Comparison of ENCODE assay signal across 24 mouse cellular contexts in genomic region chr3:68605942-68606603, GRCm38 (mm10).
DNase-seq lines count a peak whose midpoint lies in the region; ATAC-seq and TF ChIP-seq lines count a peak whose summit lies in the region.
"Had no signal": no experiment of that assay in that cellular context is flagged by ENCODE, and none has a peak within 500 bp of the region (broad histone marks: within the 10 kb centered on the region; RNA-seq: fewer than 3 reads in every experiment).

No protein-coding gene starts in this region.

- no peak for TF ChIP-seq CTCF in forebrain, postnatal 0 days (IDR thresholded peaks at IDR 0.05; ENCODE audit: low read depth)
- no peak for TF ChIP-seq CTCF in left cerebral cortex, adult 2 months (IDR thresholded peaks at IDR 0.05)
- TF ChIP-seq CTCF in cortical plate, adult 2 months (IDR thresholded peaks at IDR 0.05; ENCODE audit: extremely low read depth, insufficient read depth, low read length), result no peak

- no peak overlapping the region for H3K4me3 ChIP-seq in forebrain, postnatal 0 days (ENCODE audit: low read depth, low read length)
- H3K4me3 ChIP-seq in forebrain, embryonic 13.5 days, result no peak overlapping the region
- H3K4me3 ChIP-seq in left cerebral cortex, adult 2 months, result no peak overlapping the region
- H3K4me3 ChIP-seq in midbrain, embryonic 13.5 days (replicated peaks), result no peak overlapping the region
- H3K4me3 ChIP-seq in midbrain, embryonic 16.5 days (ENCODE audit: low read depth, low read length), result no peak overlapping the region
- no peak overlapping the region for H3K4me3 ChIP-seq in cortical plate, adult 2 months (ENCODE audit: insufficient read depth, low read length)
- H3K4me3 ChIP-seq: embryonic facial prominence, embryonic 12.5 days; heart, embryonic 12.5 days; hindbrain, embryonic 15.5 days; limb, embryonic 13.5 days; liver, embryonic 12.5 days had no signal

- H3K9me3 ChIP-seq in forebrain, postnatal 0 days (ENCODE audit: low read length), result no peaks in the 10 kb centered on the region
- H3K9me3 ChIP-seq in forebrain, embryonic 13.5 days (replicated peaks), result no peaks in the 10 kb centered on the region
- H3K9me3 ChIP-seq in midbrain, embryonic 13.5 days, result no peaks in the 10 kb centered on the region
- no peaks in the 10 kb centered on the region for H3K9me3 ChIP-seq in midbrain, embryonic 16.5 days (replicated peaks; ENCODE audit: control insufficient read depth, low read length, poor library complexity, severe bottlenecking)
- H3K9me3 ChIP-seq: embryonic facial prominence, embryonic 12.5 days; heart, embryonic 12.5 days; hindbrain, embryonic 15.5 days; limb, embryonic 13.5 days; liver, embryonic 12.5 days had no signal

- intact Hi-C loops in left cerebral cortex, adult 2 months (cut with DNase I), result loop anchor here (5.0 kb wide), 2 partner anchors 114 to 549 kb away; no protein-coding TSS in a partner anchor
- intact Hi-C loops in left cerebral cortex, postnatal 36 days (cut with DNase I), result loop anchor here (5.0 kb wide), 1 partner anchor 71 kb away; no protein-coding TSS in a partner anchor

- no peaks in the 10 kb centered on the region for H3K27me3 ChIP-seq in forebrain, postnatal 0 days (ENCODE audit: insufficient read depth, low read length)
- H3K27me3 ChIP-seq in forebrain, embryonic 13.5 days, result no peaks in the 10 kb centered on the region
- no peaks in the 10 kb centered on the region for H3K27me3 ChIP-seq in midbrain, embryonic 13.5 days
- no peaks in the 10 kb centered on the region for H3K27me3 ChIP-seq in midbrain, embryonic 16.5 days (ENCODE audit: control insufficient read depth, insufficient read depth, low read depth, low read length)
- H3K27me3 ChIP-seq: embryonic facial prominence, embryonic 12.5 days; heart, embryonic 12.5 days; hindbrain, embryonic 15.5 days; limb, embryonic 13.5 days; liver, embryonic 12.5 days had no signal

- no peak overlapping the region for H3K9ac ChIP-seq in forebrain, postnatal 0 days
- H3K9ac ChIP-seq in forebrain, embryonic 13.5 days, result no peak overlapping the region
- H3K9ac ChIP-seq in midbrain, embryonic 13.5 days (replicated peaks), result no peak overlapping the region
- no peak overlapping the region for H3K9ac ChIP-seq in midbrain, embryonic 16.5 days (ENCODE audit: low read depth, low read length)
- H3K9ac ChIP-seq: embryonic facial prominence, embryonic 12.5 days; heart, embryonic 12.5 days; hindbrain, embryonic 15.5 days; limb, embryonic 13.5 days; liver, embryonic 12.5 days had no signal

- H3K27ac ChIP-seq in forebrain, postnatal 0 days (ENCODE audit: low read depth, low read length), result peak overlapping the region; percentile 29; the same call in 1 of the 2 replicates
- no peak overlapping the region for H3K27ac ChIP-seq in forebrain, embryonic 13.5 days
- H3K27ac ChIP-seq in left cerebral cortex, adult 2 months, result peak overlapping the region; percentile 74
- H3K27ac ChIP-seq in midbrain, embryonic 13.5 days, result peak overlapping the region; percentile 41
- no peak overlapping the region for H3K27ac ChIP-seq in midbrain, embryonic 16.5 days (ENCODE audit: low read length)
- peak overlapping the region; percentile 49; the same call in 1 of the 2 replicates for H3K27ac ChIP-seq in cortical plate, adult 2 months (ENCODE audit: insufficient read depth, low read length)
- H3K27ac ChIP-seq: embryonic facial prominence, embryonic 12.5 days; hindbrain, embryonic 15.5 days; limb, embryonic 13.5 days; liver, embryonic 12.5 days had no signal

- WGBS in forebrain, postnatal 0 days, result 63% methylated on average over 7 of the region's 7 CpGs
- WGBS in forebrain, embryonic 13.5 days, result 69% methylated on average over 7 of the region's 7 CpGs
- 74% methylated on average over 7 of the region's 7 CpGs for WGBS in midbrain, embryonic 13.5 days
- whole genome bisulfite sequencing in midbrain, embryonic 16.5 days, result 67% methylated on average over 7 of the region's 7 CpGs

- ATAC-seq in forebrain, postnatal 0 days, result no peak
- ATAC-seq in forebrain, embryonic 13.5 days, result no peak
- ATAC-seq in midbrain, embryonic 13.5 days, result no peak
- ATAC-seq in midbrain, embryonic 16.5 days, result no peak
- ATAC-seq: intestine, embryonic 16.5 days; liver, embryonic 12.5 days had no signal

- 0 out of 2 replicates have a peak, but pooled peaks have one; percentile 34 for TF ChIP-seq POLR2A in cortical plate, adult 2 months (IDR thresholded peaks at IDR 0.05; ENCODE audit: extremely low read depth, insufficient read depth, low read length)

- DNase-seq in forebrain, postnatal 0 days, result no peak
- DNase-seq in left cerebral cortex, adult 2 months (ENCODE audit: extremely low spot score in 1 of 2, low spot score in 2 of 2), result peak in 1 of 2 experiments; percentile 29
- DNase-seq in left cerebral cortex, postnatal 36 days (ENCODE audit: low spot score in 2 of 2), result no peak
- no peak for DNase-seq in right cerebral cortex, adult 2 months (ENCODE audit: low spot score in 2 of 2)
- DNase-seq: adrenal gland, postnatal 25 days; cerebellum, adult 11 months; cerebellum, postnatal 10 days; gastrocnemius, postnatal 14 days; heart, adult 18-20 months; heart, postnatal 10 days; kidney, adult 9 months; kidney, postnatal 14 days; lung, adult 18-20 months; retina, postnatal 1 day had no signal

- no peak overlapping the region for H3K4me2 ChIP-seq in forebrain, postnatal 0 days (ENCODE audit: low read depth)
- no peak overlapping the region for H3K4me2 ChIP-seq in forebrain, embryonic 13.5 days
- H3K4me2 ChIP-seq in midbrain, embryonic 13.5 days (replicated peaks), result no peak overlapping the region
- no peak overlapping the region for H3K4me2 ChIP-seq in midbrain, embryonic 16.5 days (ENCODE audit: low read length)
- H3K4me2 ChIP-seq: embryonic facial prominence, embryonic 12.5 days; heart, embryonic 12.5 days; hindbrain, embryonic 15.5 days; limb, embryonic 13.5 days; liver, embryonic 12.5 days had no signal

- no peaks in the 10 kb centered on the region for H3K4me1 ChIP-seq in forebrain, postnatal 0 days (ENCODE audit: insufficient read depth)
- H3K4me1 ChIP-seq in forebrain, embryonic 13.5 days, result peaks cover 33% of the 10 kb centered on the region
- H3K4me1 ChIP-seq in midbrain, embryonic 13.5 days (replicated peaks), result peaks cover 28% of the 10 kb centered on the region
- peaks cover 18% of the 10 kb centered on the region for H3K4me1 ChIP-seq in midbrain, embryonic 16.5 days (ENCODE audit: control insufficient read depth, insufficient read depth, low read length)
- peaks cover 25% of the 10 kb centered on the region for H3K4me1 ChIP-seq in cortical plate, adult 2 months (ENCODE audit: control insufficient read depth, insufficient read depth, low read length)
- H3K4me1 ChIP-seq: embryonic facial prominence, embryonic 12.5 days; liver, embryonic 12.5 days had no signal

- no peaks in the 10 kb centered on the region for H3K36me3 ChIP-seq in forebrain, postnatal 0 days (ENCODE audit: insufficient read depth)
- no peaks in the 10 kb centered on the region for H3K36me3 ChIP-seq in forebrain, embryonic 13.5 days (ENCODE audit: poor library complexity, severe bottlenecking)
- no peaks in the 10 kb centered on the region for H3K36me3 ChIP-seq in midbrain, embryonic 13.5 days
- no peaks in the 10 kb centered on the region for H3K36me3 ChIP-seq in midbrain, embryonic 16.5 days (ENCODE audit: control insufficient read depth, insufficient read depth, low read length)
- H3K36me3 ChIP-seq: embryonic facial prominence, embryonic 12.5 days; hindbrain, embryonic 15.5 days; limb, embryonic 13.5 days; liver, embryonic 12.5 days had no signal

Comparison
In these comparisons a context has a peak if more than half of its experiments do, and no peak if none do; other contexts are left out.
1. H3K27ac ChIP-seq: peak in forebrain, postnatal 0 days (single experiment), left cerebral cortex, adult 2 months (single experiment), midbrain, embryonic 13.5 days (single experiment) and cortical plate, adult 2 months (single experiment); none in forebrain, embryonic 13.5 days (single experiment) and midbrain, embryonic 16.5 days (single experiment).